Mouse (Mus musculus): ENCODE results near the gene Dcdc2b. TPM values are rescaled to one million over a fixed set of nuclear protein-coding genes. Genes with fewer than 3 reads are reported as not detected.
A peak's percentile ranks its signal among the peaks of the same experiment; 100 is the strongest.

Dcdc2b gene
- polyA plus RNA-seq, 1 experiment from 2014 or later, result 0.75 TPM

DNA sequence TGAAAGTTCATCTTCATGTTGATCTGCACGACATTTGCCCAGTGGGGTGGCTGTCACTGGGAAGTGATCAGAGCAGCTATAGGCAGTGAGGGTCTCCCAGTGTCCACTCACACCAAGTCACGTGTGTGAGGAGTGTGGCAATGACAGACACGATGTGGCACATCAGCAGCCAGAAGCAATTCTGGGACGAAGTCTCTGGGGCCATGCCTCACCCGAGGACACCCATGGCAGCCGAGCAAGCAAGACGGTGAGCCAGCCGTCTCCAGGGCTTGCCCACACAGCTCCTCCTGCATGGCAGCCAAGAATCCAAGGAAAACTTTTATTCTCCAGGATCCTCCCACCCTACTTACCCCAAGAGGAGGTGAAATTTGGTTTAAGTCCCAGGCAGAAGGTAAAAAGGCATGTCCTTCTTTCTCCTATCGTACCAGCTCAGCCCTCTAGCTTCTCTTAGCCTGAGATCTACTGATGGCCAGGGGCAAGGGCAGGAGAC lies 1.8 kb upstream of the Dcdc2b start:
- no peak for DNase-seq (ENCODE audit: low spot score)
- H3K4me1 ChIP-seq (replicated peaks; ENCODE audit: control insufficient read depth, insufficient read depth), result 0 out of 2 replicates have a peak, but pooled peaks cover 3% of the 10 kb centered on the region
- H3K36me3 ChIP-seq (ENCODE audit: control insufficient read depth, insufficient read depth, low read length), result no peaks in the 10 kb centered on the region; the same call in 1 of the 2 replicates
- no peaks in the 10 kb centered on the region for H3K27me3 ChIP-seq (ENCODE audit: control insufficient read depth, insufficient read depth, low read length)
- no peak overlapping the region for H3K27ac ChIP-seq (replicated peaks)
- ATAC-seq (ENCODE audit: low FRiP score, low TSS enrichment), result no peak
- H3K4me3 ChIP-seq (ENCODE audit: low read depth, low read length), result no peak overlapping the region
- no peak overlapping the region for H3K9ac ChIP-seq (ENCODE audit: low read length)
- WGBS, result 87% methylated on average over 9 of the region's 9 CpGs
- H3K9me3 ChIP-seq (ENCODE audit: control insufficient read depth, low read length), result no peaks in the 10 kb centered on the region
- TF ChIP-seq CTCF (IDR thresholded peaks at IDR 0.05; ENCODE audit: low read depth) (no peak), EP300 (optimal IDR thresholded peaks at IDR 0.05) (no peak)
- no peak overlapping the region for H3K4me2 ChIP-seq (replicated peaks; ENCODE audit: low read depth)

- Histone ChIP-seq H3K27me3 (ENCODE audit: control insufficient read depth, insufficient read depth, low read length) (no peaks in the 10 kb centered on the region), H3K9ac (ENCODE audit: low read length) (no peak overlapping the region), H3K27ac (replicated peaks) (no peak overlapping the region), H3K9me3 (ENCODE audit: control insufficient read depth, low read length) (no peaks in the 10 kb centered on the region), H3K4me1 (replicated peaks; ENCODE audit: control insufficient read depth, insufficient read depth) (no peaks in the 10 kb centered on the region), H3K4me3 (ENCODE audit: low read depth, low read length) (no peak overlapping the region), H3K36me3 (ENCODE audit: control insufficient read depth, insufficient read depth, low read length) (peaks cover 10% of the 10 kb centered on the region), H3K4me2 (replicated peaks; ENCODE audit: low read depth) (no peak overlapping the region)
- no peak for TF ChIP-seq EP300 (optimal IDR thresholded peaks at IDR 0.05)
- no peak for TF ChIP-seq CTCF (IDR thresholded peaks at IDR 0.05; ENCODE audit: low read depth)
- DNase-seq (ENCODE audit: low spot score) (no peak), ATAC-seq (ENCODE audit: low FRiP score, low TSS enrichment) (no peak)
- WGBS, result 72% methylated on average over 4 of the region's 4 CpGs
Observed at GRCm38 (mm10) chr4:129610472-129610871, 3.6 kb downstream of the Dcdc2b start.

GRCm38 (mm10) chr4:129610026-129610425 lies 4.0 kb downstream of the Dcdc2b start:
- ATAC-seq (ENCODE audit: low FRiP score, low TSS enrichment), result no peak
- H3K9me3 ChIP-seq (ENCODE audit: control insufficient read depth, low read length), result no peaks in the 10 kb centered on the region
- H3K4me1 ChIP-seq (replicated peaks; ENCODE audit: control insufficient read depth, insufficient read depth), result no peaks in the 10 kb centered on the region
- no peaks in the 10 kb centered on the region for H3K27me3 ChIP-seq (ENCODE audit: control insufficient read depth, insufficient read depth, low read length)
- no peak for DNase-seq (ENCODE audit: low spot score)
- 0 out of 2 replicates have a peak overlapping the region, but pooled peaks have one; percentile 24 for H3K27ac ChIP-seq (replicated peaks)
- H3K4me2 ChIP-seq (replicated peaks; ENCODE audit: low read depth), result no peak overlapping the region
- no peak overlapping the region for H3K4me3 ChIP-seq (ENCODE audit: low read depth, low read length)
- 59% methylated on average over 4 of the region's 4 CpGs for WGBS
- H3K9ac ChIP-seq (ENCODE audit: low read length), result no peak overlapping the region
- no peak for TF ChIP-seq EP300 (optimal IDR thresholded peaks at IDR 0.05)
- peaks cover 10% of the 10 kb centered on the region for H3K36me3 ChIP-seq (ENCODE audit: control insufficient read depth, insufficient read depth, low read length)

DNA sequence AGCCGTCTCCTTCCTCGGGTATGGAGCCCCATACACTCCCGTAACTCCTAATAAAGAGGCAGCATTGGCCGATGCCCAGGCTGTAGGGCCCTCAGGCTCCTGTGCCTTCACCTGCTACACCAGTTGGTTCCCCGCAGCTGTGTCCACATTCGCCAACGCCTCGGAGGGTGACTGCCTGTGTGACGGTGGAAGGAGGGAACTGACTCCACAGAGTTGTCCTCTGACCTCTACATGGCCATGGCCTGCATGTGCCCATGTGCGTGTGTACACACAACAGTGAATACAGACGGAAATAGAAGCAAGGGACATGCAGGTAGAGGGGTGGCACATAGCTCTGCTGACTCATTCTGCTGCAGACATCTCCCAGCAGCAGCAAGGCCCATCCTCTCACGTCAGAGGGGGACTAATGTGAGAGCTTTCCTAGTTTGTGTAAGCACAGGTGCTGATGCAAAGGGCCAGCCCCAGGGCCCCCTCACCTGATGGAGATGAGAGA lies 4.9 kb downstream of the Dcdc2b start:
- Histone ChIP-seq H3K4me1 (replicated peaks; ENCODE audit: control insufficient read depth, insufficient read depth) (no peaks in the 10 kb centered on the region), H3K9ac (ENCODE audit: low read length) (no peak overlapping the region), H3K9me3 (ENCODE audit: control insufficient read depth, low read length) (no peaks in the 10 kb centered on the region), H3K36me3 (ENCODE audit: control insufficient read depth, insufficient read depth, low read length) (peaks cover 10% of the 10 kb centered on the region), H3K27me3 (ENCODE audit: control insufficient read depth, insufficient read depth, low read length) (no peaks in the 10 kb centered on the region), H3K4me2 (replicated peaks; ENCODE audit: low read depth) (no peak overlapping the region), H3K27ac (replicated peaks) (0 out of 2 replicates have a peak overlapping the region, but pooled peaks have one; percentile 24), H3K4me3 (ENCODE audit: low read depth, low read length) (no peak overlapping the region)
- TF ChIP-seq EP300 (optimal IDR thresholded peaks at IDR 0.05), result no peak
- no peak for TF ChIP-seq CTCF (IDR thresholded peaks at IDR 0.05; ENCODE audit: low read depth)
- 71% methylated on average over 12 of the region's 12 CpGs for WGBS
- DNase-seq (ENCODE audit: low spot score) (peak; percentile 39), ATAC-seq (ENCODE audit: low FRiP score, low TSS enrichment) (peak; percentile 51; the same call in 1 of the 2 replicates)

DNA sequence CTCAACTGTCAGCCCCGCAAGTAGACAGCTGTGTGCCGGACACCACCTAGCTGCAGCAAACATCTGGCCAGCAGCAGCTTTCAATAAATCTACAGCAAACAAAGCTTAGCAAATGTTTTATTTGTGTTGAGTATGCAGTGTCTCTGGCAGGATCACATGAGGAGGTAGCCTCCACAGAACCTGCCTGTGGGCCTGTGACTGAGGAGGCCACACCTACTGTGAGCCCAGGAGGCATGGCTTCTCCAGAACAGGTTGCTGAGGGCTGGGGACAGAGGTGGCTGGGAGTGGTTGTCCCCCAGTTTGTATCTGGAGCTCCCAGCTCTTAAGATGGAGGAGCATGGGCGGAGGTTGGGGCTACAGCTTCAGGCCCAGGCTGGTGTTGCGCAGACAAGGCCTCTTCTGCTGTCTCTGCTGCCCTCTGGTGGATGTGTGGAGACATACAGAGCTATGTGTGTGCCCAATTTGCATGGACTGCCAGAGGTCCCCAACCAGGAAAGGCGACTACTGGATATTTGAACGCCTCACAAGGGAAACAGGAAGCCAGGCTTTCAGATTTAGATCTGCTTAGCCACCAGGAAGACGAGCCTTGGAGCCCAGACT lies 5.5 kb downstream of the Dcdc2b start:
- H3K9me3 ChIP-seq (ENCODE audit: control insufficient read depth, low read length), result no peaks in the 10 kb centered on the region
- DNase-seq (ENCODE audit: low spot score) (peak; percentile 85), ATAC-seq (ENCODE audit: low FRiP score, low TSS enrichment) (peak; percentile 90)
- 31% methylated on average over 7 of the region's 7 CpGs for WGBS
- TF ChIP-seq CTCF (IDR thresholded peaks at IDR 0.05; ENCODE audit: low read depth) (peak; percentile 94), EP300 (optimal IDR thresholded peaks at IDR 0.05) (no peak)
- no peak overlapping the region for H3K4me2 ChIP-seq (replicated peaks; ENCODE audit: low read depth)
- no peak overlapping the region for H3K9ac ChIP-seq (ENCODE audit: low read length)
- peaks cover 17% of the 10 kb centered on the region for H3K36me3 ChIP-seq (ENCODE audit: control insufficient read depth, insufficient read depth, low read length)
- H3K4me1 ChIP-seq (replicated peaks; ENCODE audit: control insufficient read depth, insufficient read depth), result no peaks in the 10 kb centered on the region
- H3K27me3 ChIP-seq (ENCODE audit: control insufficient read depth, insufficient read depth, low read length), result no peaks in the 10 kb centered on the region
- H3K27ac ChIP-seq (replicated peaks), result no peak overlapping the region
- H3K4me3 ChIP-seq (ENCODE audit: low read depth, low read length), result no peak overlapping the region

All from stomach, postnatal 0 days (tissue).